In genomic region chr9:65032269-65033108, GRCm38 (mm10) we compare ENCODE assay signal across 8 mouse cellular contexts. TPM values are rescaled to one million over a fixed set of nuclear protein-coding genes. Genes with fewer than 3 reads are reported as not detected.
DNase-seq lines count a peak whose midpoint lies in the region; ATAC-seq and TF ChIP-seq lines count a peak whose summit lies in the region.

Dpp8 (plus strand) TSS chr9:65032414.

- intact Hi-C loops in heart, postnatal 36 days (cut with DNase I): loop anchor here (5.0 kb wide), 2 partner anchors 90 to 165 kb away; partner anchors contain the start of gene Parp16

- H3K27me3 ChIP-seq in forebrain, embryonic 16.5 days (replicated peaks; ENCODE audit: control insufficient read depth, insufficient read depth, low read length): no peaks in the 10 kb centered on the region
- no peaks in the 10 kb centered on the region for H3K27me3 ChIP-seq in lung, embryonic 14.5 days (ENCODE audit: insufficient read depth, low read length)
- H3K27me3 ChIP-seq in thymus, adult 2 months (ENCODE audit: control insufficient read depth, insufficient read depth, low read length): no peaks in the 10 kb centered on the region

- H3K9ac ChIP-seq in ES-E14 (ENCODE audit: insufficient read depth, low read depth, low read length, poor library complexity, severe bottlenecking): peak within 1 kb of the TSS; percentile 79
- peak within 1 kb of the TSS; percentile 96 for H3K9ac ChIP-seq in forebrain, embryonic 16.5 days (replicated peaks; ENCODE audit: low read depth, low read length)
- H3K9ac ChIP-seq in lung, embryonic 14.5 days: peak within 1 kb of the TSS; percentile 96

- H3K9me3 ChIP-seq in ES-E14 (ENCODE audit: control insufficient read depth, insufficient read depth, low read depth, low read length): no peaks in the 10 kb centered on the region
- no peaks in the 10 kb centered on the region for H3K9me3 ChIP-seq in forebrain, embryonic 16.5 days (ENCODE audit: control insufficient read depth, low read length)
- H3K9me3 ChIP-seq in lung, embryonic 14.5 days (ENCODE audit: low read depth, low read length): no peaks in the 10 kb centered on the region

- H3K4me3 ChIP-seq in ES-E14 (ENCODE audit: insufficient read depth in 1 of 2, low read depth in 1 of 2, low read length in 2 of 2, poor library complexity in 1 of 2, severe bottlenecking in 1 of 2): peak within 1 kb of the TSS; percentile 74 to 93
- H3K4me3 ChIP-seq in forebrain, embryonic 16.5 days (replicated peaks; ENCODE audit: low read length): peak within 1 kb of the TSS; percentile 95
- H3K4me3 ChIP-seq in layer of hippocampus, adult 2 months: peak within 1 kb of the TSS; percentile 77
- H3K4me3 ChIP-seq in lung, embryonic 14.5 days (ENCODE audit: low read depth, low read length): peak within 1 kb of the TSS; percentile 99
- H3K4me3 ChIP-seq in olfactory bulb, adult 2 months (ENCODE audit: insufficient read depth, low read depth, low read length): peak within 1 kb of the TSS; percentile 87
- peak within 1 kb of the TSS; percentile 81 for H3K4me3 ChIP-seq in thymus, adult 2 months (ENCODE audit: control insufficient read depth, insufficient read depth, low read length)

- peaks cover 3% of the 10 kb centered on the region; the same call in 1 of the 2 replicates for H3K36me3 ChIP-seq in ES-E14 (ENCODE audit: control insufficient read depth, insufficient read depth, low read length, poor library complexity, severe bottlenecking)
- H3K36me3 ChIP-seq in forebrain, embryonic 16.5 days (ENCODE audit: control insufficient read depth, insufficient read depth): no peaks in the 10 kb centered on the region
- H3K36me3 ChIP-seq in lung, embryonic 14.5 days (ENCODE audit: insufficient read depth): peaks cover 17% of the 10 kb centered on the region; the same call in 1 of the 2 replicates
- H3K36me3 ChIP-seq in thymus, adult 2 months (ENCODE audit: control insufficient read depth, insufficient read depth, low read length): peaks cover 5% of the 10 kb centered on the region; the same call in 1 of the 2 replicates

- H3K4me1 ChIP-seq in ES-E14 (ENCODE audit: control insufficient read depth in 2 of 2, insufficient read depth in 2 of 2, low read length in 2 of 2, poor library complexity in 1 of 2): peaks cover 0 to 3% of the 10 kb centered on the region in 2 experiments; a peak in 1 of 4 replicates
- peaks cover 12% of the 10 kb centered on the region for H3K4me1 ChIP-seq in forebrain, embryonic 16.5 days (replicated peaks; ENCODE audit: control insufficient read depth, insufficient read depth, low read length)
- H3K4me1 ChIP-seq in lung, embryonic 14.5 days (ENCODE audit: insufficient read depth): no peaks in the 10 kb centered on the region
- H3K4me1 ChIP-seq in olfactory bulb, adult 2 months (ENCODE audit: control insufficient read depth, insufficient read depth, low read length): peaks cover 3% of the 10 kb centered on the region
- peaks cover 7% of the 10 kb centered on the region; the same call in 1 of the 2 replicates for H3K4me1 ChIP-seq in thymus, adult 2 months (replicated peaks; ENCODE audit: control insufficient read depth, insufficient read depth, low read length)

- peak within 1 kb of the TSS; percentile 26; the same call in 1 of the 2 replicates for H3K27ac ChIP-seq in ES-E14 (ENCODE audit: insufficient read depth, low read depth, low read length, poor library complexity, severe bottlenecking)
- peak within 1 kb of the TSS; percentile 82 for H3K27ac ChIP-seq in forebrain, embryonic 16.5 days (ENCODE audit: low read length)
- peak within 1 kb of the TSS; percentile 99 for H3K27ac ChIP-seq in layer of hippocampus, adult 2 months
- H3K27ac ChIP-seq in lung, embryonic 14.5 days (ENCODE audit: low read depth): peak within 1 kb of the TSS; percentile 90
- H3K27ac ChIP-seq in olfactory bulb, adult 2 months (ENCODE audit: insufficient read depth, low read depth, low read length): peak within 1 kb of the TSS; percentile 47
- H3K27ac ChIP-seq in thymus, adult 2 months (ENCODE audit: control insufficient read depth, insufficient read depth, low read length): peak within 1 kb of the TSS; percentile 42; the same call in 1 of the 2 replicates

- peak within 1 kb of the TSS; percentile 95 for H3K4me2 ChIP-seq in forebrain, embryonic 16.5 days (ENCODE audit: low read length)
- peak within 1 kb of the TSS; percentile 83 for H3K4me2 ChIP-seq in lung, embryonic 14.5 days

- in situ Hi-C loops in ES-E14 (cut with MboI; ENCODE audit: low sequenced_read_pairs in 2 of 2, unreplicated experiment in 2 of 2): no loop called here

- DNase-seq in ES-E14 (ENCODE audit: low read depth, low spot score): peak; percentile 91
- peak; percentile 93 for DNase-seq in cerebellum, adult 11-12 months
- peak; percentile 94 for DNase-seq in heart, postnatal 36 days
- peak; percentile 91 to 93 for DNase-seq in layer of hippocampus, adult 2 months (ENCODE audit: low spot score in 2 of 2)
- peak; percentile 96 for DNase-seq in lung, embryonic 14.5 days
- peak; percentile 93 for DNase-seq in thymus, adult 2 months

- under 1% methylated on average over 82 of the region's 85 CpGs for WGBS in forebrain, embryonic 16.5 days
- under 1% methylated on average over 84 of the region's 85 CpGs for WGBS in lung, embryonic 14.5 days
- WGBS in olfactory bulb, adult 2 months: under 1% methylated on average over 84 of the region's 85 CpGs
- under 1% methylated on average over 83 of the region's 85 CpGs for WGBS in thymus, adult 2 months

- TF ChIP-seq CTCF in layer of hippocampus, adult 2 months (conservative IDR thresholded peaks at IDR 0.05): peak; percentile 98
- TF ChIP-seq CTCF in lung, embryonic 14.5 days (IDR thresholded peaks at IDR 0.05; ENCODE audit: low read depth): peak; percentile 97
- peak; percentile 85 for TF ChIP-seq CTCF in olfactory bulb, adult 2 months (IDR thresholded peaks at IDR 0.05; ENCODE audit: insufficient read depth, low read depth, low read length)
- peak; percentile 97 for TF ChIP-seq CTCF in thymus, adult 2 months (IDR thresholded peaks at IDR 0.05; ENCODE audit: borderline replicate concordance, control insufficient read depth, extremely low read depth, insufficient read depth, low read length, poor library complexity)

- peak; percentile 71 for TF ChIP-seq POLR2A in olfactory bulb, adult 2 months (IDR thresholded peaks at IDR 0.05; ENCODE audit: insufficient read depth, low read depth, low read length)
- peak; percentile 42; the same call in 1 of the 2 replicates for TF ChIP-seq POLR2A in thymus, adult 2 months (IDR thresholded peaks at IDR 0.05; ENCODE audit: control insufficient read depth, extremely low read depth, insufficient read depth, low read length, poor library complexity)

- ATAC-seq in forebrain, embryonic 16.5 days: peak; percentile 98
- ATAC-seq in lung, embryonic 14.5 days (ENCODE audit: insufficient read depth): peak; percentile 96

TF ChIP-seq in ES-E14, 5 proteins besides CTCF, POLR2A, EP300 and RAD21:
- TF ChIP-seq CHD2 (IDR thresholded peaks at IDR 0.05; ENCODE audit: low read depth, low read length) (no peak), MAFK (IDR thresholded peaks at IDR 0.05; ENCODE audit: insufficient read depth, low read depth, low read length) (no peak), ZNF384 (IDR thresholded peaks at IDR 0.05; ENCODE audit: low read depth, low read length) (no peak), HCFC1 (IDR thresholded peaks at IDR 0.05; ENCODE audit: borderline replicate concordance, insufficient read depth, low read length) (peak; percentile 80; the same call in 1 of the 2 replicates), ZC3H11A (IDR thresholded peaks at IDR 0.05; ENCODE audit: borderline replicate concordance, low read depth, low read length) (0 out of 2 replicates have a peak, but pooled peaks have one; percentile 10)

RNA-seq across cellular contexts. Expression of gene Dpp8, which starts in this region (rescaled TPM):
- 17.9 and 21.6 TPM in 2 replicates for total RNA-seq in ES-E14 (2012; rRNA removed)
- 46.4 and 48.7 TPM in 2 replicates for polyA plus RNA-seq in forebrain, embryonic 16.5 days (2015; fragmentation: Nextera tagmentation; extraction: Ambion mirVana)
- total RNA-seq in heart, postnatal 36 days (2021): 10 to 100 TPM; 58.1 to 64.9 TPM
- 100 to 1,000 TPM; 162 to 170 TPM for total RNA-seq in layer of hippocampus, adult 2 months (2021)
- polyA plus RNA-seq in lung, embryonic 14.5 days (2014; fragmentation: Nextera tagmentation; extraction: Ambion mirVana): 31.7 and 34.8 TPM in 2 replicates
- 403 TPM in 1 of 2 replicates, not detected in the other for polyA plus RNA-seq in olfactory bulb, adult 2 months (2012; ENCODE audit: insufficient read depth, insufficient read length, low replicate concordance, missing spikeins)
- 73.8 and 77.6 TPM in 2 replicates for polyA plus RNA-seq in thymus, adult 2 months (2012; rRNA removed)

Comparison
In these comparisons a context has a peak if more than half of its experiments do, and no peak if none do; other contexts are left out.
1. Peak in every context shown above with its lines: DNase-seq, ATAC-seq, H3K4me3 ChIP-seq and H3K27ac ChIP-seq.
2. H3K27ac ChIP-seq: peak in every context shown above with its lines; median percentile 99 in layer of hippocampus, adult 2 months; 90 in lung, embryonic 14.5 days; 82 in forebrain, embryonic 16.5 days; 47 in olfactory bulb, adult 2 months; 42 in thymus, adult 2 months; 26 in ES-E14.